Mouse (Mus musculus) naive thymus-derived CD4-positive, alpha-beta T cell, adult 2 months (primary cell): ENCODE results near the gene Sh3bgr.

ENCODE experiments used
- DNase-seq: peaks from one replicate; pipeline ENCODE4 v3.0.0-alpha.2; 2011; ENCODE audit warnings: low read depth

Sh3bgr gene

GRCm38 (mm10) chr16:96210856-96211255 is 10.6 kb downstream of the Sh3bgr start:
- no peak for DNase-seq

DNA sequence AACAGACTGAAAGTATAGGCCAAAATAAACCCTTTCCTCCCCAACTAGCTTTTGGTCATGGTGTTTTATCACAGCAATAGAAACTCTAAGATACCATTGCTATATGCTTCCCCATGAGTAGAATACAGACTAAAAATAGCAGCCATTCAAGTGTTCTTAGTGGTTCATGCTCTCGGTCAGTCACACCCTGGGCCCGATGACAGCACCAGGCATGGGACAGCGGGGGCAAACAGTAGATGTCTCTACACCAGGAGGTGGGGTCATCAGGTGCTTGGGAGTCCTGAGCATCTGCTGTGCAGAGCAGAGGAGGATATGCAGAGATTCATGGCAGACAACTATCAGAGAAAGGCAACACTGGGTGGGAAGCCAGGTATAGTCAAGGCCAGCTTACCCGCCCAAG is 12.8 kb downstream of the Sh3bgr start:
- DNase-seq = no peak

- no peak for DNase-seq
These were observed 21.2 kb downstream of the Sh3bgr start for GRCm38 (mm10) chr16:96221491-96221890.

- DNase-seq = no peak
These were observed 21.7 kb downstream of the Sh3bgr start for GRCm38 (mm10) chr16:96221959-96222358.

- no peak for DNase-seq
These were observed 22.2 kb downstream of the Sh3bgr start for GRCm38 (mm10) chr16:96222452-96222851.

DNA sequence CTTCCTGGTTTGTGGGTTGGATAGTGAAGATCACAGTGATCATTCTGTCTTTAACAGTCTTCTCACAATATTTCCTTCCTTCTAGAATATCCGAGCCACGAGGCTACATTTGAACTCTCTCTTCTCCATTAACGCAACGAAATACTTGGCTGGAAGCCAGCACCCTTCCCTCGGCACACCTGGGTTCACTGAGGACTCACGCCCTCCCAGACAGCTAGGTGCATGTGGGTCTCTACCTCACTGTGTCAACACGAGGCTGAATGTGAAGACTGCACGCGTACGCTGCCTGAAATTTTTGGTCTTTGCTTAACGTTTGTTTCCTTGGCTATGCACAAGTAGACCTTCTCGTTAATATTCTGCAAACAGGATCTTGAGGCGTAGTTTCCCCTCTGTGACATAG is 28.2 kb downstream of the Sh3bgr start:
- no peak for DNase-seq

DNA sequence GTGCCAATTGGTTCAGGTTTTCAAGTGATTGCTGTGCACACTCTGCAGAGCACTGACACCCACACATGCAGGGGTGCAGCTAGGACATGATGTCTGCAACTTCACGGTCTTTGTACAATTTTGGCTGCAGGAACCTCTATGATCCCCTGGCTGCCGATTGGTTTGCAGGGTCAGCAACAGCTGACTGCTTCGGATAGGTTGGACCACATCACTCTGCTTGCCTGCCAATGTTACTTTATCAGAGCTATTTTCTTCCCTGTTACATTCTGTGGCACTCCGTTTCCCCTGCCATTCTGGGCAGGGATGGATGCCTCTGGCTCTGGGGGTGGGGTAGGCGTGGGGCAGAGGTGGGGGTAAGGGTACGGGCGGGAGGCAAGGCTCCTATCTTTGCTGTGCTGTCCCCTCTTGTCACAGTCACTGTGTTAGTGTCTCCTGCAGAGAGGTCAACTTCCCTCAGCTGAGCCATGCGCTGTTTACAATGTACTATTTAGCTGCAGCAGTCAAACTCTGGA is 28.9 kb downstream of the Sh3bgr start:
- DNase-seq = no peak

GRCm38 (mm10) chr16:96230411-96230810 is 30.2 kb downstream of the Sh3bgr start:
- DNase-seq = peak; percentile 81

- no peak for DNase-seq
These were observed 31.0 kb downstream of the Sh3bgr start for GRCm38 (mm10) chr16:96231251-96231650.

DNA sequence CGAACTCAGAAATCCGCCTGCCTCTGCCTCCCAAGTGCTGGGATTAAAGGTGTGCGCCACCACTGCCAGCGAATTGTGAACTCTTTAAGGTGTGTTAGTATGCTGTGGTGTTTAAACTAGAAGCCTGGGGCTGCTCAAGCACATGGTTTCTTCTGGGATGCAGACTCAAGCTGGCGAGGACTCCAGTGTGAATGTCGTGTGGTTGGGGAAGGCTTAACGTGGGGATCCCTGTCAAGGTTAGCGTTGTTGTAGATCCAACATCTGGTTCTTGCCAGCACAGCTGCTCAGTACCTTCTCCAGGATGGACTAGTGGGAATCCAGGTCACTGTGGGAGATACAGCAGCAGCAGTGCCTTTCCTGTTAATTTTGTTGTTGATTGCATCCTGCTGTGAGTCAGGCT is 31.7 kb downstream of the Sh3bgr start:
- DNase-seq = no peak

GRCm38 (mm10) chr16:96233996-96234395 is 33.7 kb downstream of the Sh3bgr start:
- no peak for DNase-seq

- DNase-seq = no peak
These were observed 35.2 kb downstream of the Sh3bgr start, which contains the start of gene B3galt5 for GRCm38 (mm10) chr16:96235366-96235970. TSS of gene B3galt5 (plus strand) at chr16:96235801.

- DNase-seq = no peak
These were observed 44.2 kb downstream of the Sh3bgr start for GRCm38 (mm10) chr16:96244496-96244895.

GRCm38 (mm10) chr16:96249635-96250034 is 49.4 kb downstream of the Sh3bgr start:
- no peak for DNase-seq

GRCm38 (mm10) chr16:96252146-96252545 is 51.9 kb downstream of the Sh3bgr start:
- DNase-seq = no peak

GRCm38 (mm10) chr16:96258429-96258828 is 58.2 kb downstream of the Sh3bgr start:
- no peak for DNase-seq

- DNase-seq = no peak
These were observed 71.5 kb downstream of the Sh3bgr start for GRCm38 (mm10) chr16:96271736-96272135.

GRCm38 (mm10) chr16:96272929-96273619 is 72.8 kb downstream of the Sh3bgr start:
- DNase-seq = peak; percentile 58

GRCm38 (mm10) chr16:96276596-96276995 is 76.3 kb downstream of the Sh3bgr start:
- no peak for DNase-seq
